Mouse (Mus musculus): ENCODE measurements around the gene Vps53. TPM values are rescaled to one million over a fixed set of nuclear protein-coding genes. Genes with fewer than 3 reads are reported as not detected.
A peak's percentile ranks its signal among the peaks of the same experiment; 100 is the strongest.

The Vps53 gene
- total RNA-seq, 2 experiments from 2014 or later, result 67.5 to 77.7 TPM

- DNase-seq (ENCODE audit: low spot score in 2 of 2), result no peak
- intact Hi-C loops (cut with DNase I), result no loop called here
Observed at GRCm38 (mm10) chr11:76125386-76125785, 54.1 kb downstream of the Vps53 start.

DNA sequence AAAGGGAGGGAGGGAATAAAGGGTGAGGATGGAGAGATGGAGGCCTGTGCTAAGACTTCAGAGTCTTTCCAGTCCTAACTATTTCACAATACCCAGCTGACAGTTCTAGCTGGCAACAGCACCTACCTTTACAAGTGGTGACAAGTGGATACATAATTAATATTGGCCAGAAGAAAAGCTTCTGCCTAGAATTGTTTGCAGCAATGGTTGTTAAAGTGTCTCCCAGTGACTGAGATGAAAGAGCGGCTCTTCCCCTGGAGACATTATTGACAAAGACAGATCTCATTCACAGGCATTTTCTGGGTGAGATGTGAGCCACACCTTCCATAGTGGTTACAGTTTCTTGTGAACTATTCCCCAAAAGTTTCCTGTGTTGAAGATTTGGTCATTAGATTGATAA lies 55.9 kb downstream of the Vps53 start:
- no peak for DNase-seq (ENCODE audit: low spot score in 2 of 2)
- intact Hi-C loops (cut with DNase I), result no loop called here

DNA sequence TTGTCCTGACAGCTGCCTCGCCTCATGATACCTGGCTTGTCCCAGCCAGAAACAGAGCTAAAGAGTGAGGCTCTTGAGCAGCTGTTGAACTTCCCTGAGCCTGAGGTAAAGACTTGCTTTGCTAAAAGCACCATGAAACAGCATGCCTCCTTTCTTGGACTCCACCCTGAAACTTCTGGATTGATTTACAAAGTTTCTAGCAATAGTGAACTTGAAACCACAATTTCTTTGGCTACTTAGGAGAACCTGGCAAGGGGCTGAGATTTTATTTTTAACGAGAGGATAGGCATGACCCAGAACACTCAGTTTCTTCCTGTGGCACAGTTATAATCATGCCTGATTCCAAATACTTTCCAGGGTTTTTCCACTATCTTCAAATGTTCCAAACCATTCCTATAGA lies 56.9 kb downstream of the Vps53 start:
- intact Hi-C loops (cut with DNase I), result no loop called here

GRCm38 (mm10) chr11:76121086-76121485 lies 58.4 kb downstream of the Vps53 start:
- DNase-seq (ENCODE audit: low spot score in 2 of 2), result no peak
- intact Hi-C loops (cut with DNase I), result no loop called here

More for the DNA sequence above, 56.9 kb downstream of the Vps53 start:
- DNase-seq (ENCODE audit: low spot score in 2 of 2), result no peak

- intact Hi-C loops (cut with DNase I), result no loop called here
- no peak for DNase-seq (ENCODE audit: low spot score in 2 of 2)
Observed at GRCm38 (mm10) chr11:76120407-76120901, 59.0 kb downstream of the Vps53 start.

- no peak for DNase-seq (ENCODE audit: low spot score in 2 of 2)
- intact Hi-C loops (cut with DNase I), result no loop called here
Observed at GRCm38 (mm10) chr11:76110416-76110815, 69.0 kb downstream of the Vps53 start.

DNA sequence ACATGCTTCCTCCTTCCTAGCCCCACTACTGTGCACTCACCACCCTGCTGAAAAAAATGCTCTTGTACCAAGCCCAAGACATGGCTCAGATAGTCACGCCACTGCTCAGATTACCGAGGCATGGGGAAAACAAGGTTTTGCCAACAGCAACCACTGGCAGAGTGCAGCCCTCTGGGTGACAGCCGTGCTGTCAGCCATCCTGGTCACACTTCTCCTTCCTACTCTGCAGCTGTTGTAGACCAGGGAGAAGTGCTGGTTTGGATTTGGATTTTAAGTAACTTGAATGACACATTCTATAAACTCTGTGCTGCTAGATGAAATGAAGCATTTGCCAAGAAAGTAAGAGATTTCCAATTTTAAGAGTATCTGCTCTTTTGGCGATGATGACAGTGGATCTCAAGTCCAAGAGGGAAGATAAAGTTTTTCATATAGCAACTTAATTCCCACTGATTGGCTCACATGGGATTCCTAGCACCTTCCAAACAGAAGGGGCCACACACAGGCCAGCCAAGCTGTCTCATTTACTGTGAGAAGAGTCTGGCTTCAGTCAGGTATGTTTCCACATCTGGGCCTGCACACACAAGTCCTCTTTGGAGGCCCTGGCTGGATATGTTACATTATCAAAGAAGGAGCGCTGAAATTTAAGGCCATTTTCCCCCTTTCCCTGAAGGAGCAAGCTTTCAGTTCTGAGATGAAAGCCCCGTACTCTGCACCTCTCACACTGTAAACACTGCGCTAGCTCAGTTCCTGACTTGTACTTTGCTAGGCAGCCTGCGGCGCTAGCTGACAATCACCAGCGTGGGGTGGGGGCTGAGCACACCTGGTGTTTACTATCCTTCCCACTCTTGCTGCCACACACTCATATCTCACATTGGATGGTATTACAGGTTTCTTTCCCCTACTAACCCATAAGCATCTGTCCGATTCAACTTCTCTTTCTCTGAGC lies 72.6 kb downstream of the Vps53 start:
- no peak for DNase-seq (ENCODE audit: low spot score in 2 of 2)
- intact Hi-C loops (cut with DNase I), result no loop called here

DNA sequence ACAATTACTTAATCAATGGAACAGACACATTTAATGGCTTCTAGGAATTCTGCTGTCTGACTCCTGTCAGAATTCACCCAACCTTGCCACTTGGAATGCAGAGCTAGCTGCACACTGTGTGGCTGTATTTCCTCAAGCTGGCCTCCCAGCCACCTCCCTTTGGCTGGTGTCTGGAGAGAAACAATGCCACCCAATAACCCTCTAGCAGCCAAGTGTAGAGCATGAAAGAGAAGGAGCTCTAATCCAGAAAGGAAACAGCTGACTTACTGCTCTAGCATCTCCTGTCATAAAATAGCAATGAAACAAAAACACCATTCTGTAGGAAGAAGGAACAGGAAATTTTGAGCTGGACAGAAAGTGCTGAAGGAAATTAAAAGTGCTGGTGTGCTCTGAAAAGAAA lies 78.3 kb downstream of the Vps53 start:
- intact Hi-C loops (cut with DNase I), result no loop called here
- no peak for DNase-seq (ENCODE audit: low spot score in 2 of 2)

GRCm38 (mm10) chr11:76099193-76099975 lies 80.1 kb downstream of the Vps53 start:
- intact Hi-C loops (cut with DNase I), result no loop called here
- DNase-seq (ENCODE audit: low spot score in 2 of 2), result no peak

DNA sequence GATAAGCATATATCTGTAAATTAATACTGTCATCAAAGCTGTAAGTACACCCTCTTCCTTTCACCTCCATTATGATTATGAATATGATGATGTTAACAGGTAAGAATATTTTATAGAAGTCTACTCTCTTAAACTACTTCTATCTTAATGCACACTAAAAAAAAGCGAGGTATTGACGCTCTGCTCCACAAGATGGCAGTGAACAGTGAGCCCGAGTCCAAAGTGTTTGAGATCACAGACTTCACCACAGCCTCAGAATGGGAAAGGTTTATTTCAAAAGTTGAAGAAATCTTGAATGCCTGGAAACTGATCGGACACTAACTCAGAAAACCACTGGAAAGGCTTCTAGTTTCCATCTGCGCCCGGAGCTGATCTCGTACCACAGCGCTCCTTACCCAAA lies 85.8 kb downstream of the Vps53 start:
- intact Hi-C loops (cut with DNase I), result no loop called here
- DNase-seq (ENCODE audit: low spot score in 2 of 2), result no peak

GRCm38 (mm10) chr11:76089776-76090175 lies 89.7 kb downstream of the Vps53 start:
- intact Hi-C loops (cut with DNase I), result loop anchor here (5.0 kb wide), 1 partner anchor 78 kb away; no protein-coding TSS in a partner anchor

GRCm38 (mm10) chr11:76088506-76088905 lies 90.9 kb downstream of the Vps53 start:
- intact Hi-C loops (cut with DNase I), result loop anchor here (5.0 kb wide), 1 partner anchor 79 kb away; no protein-coding TSS in a partner anchor
- DNase-seq (ENCODE audit: low spot score in 2 of 2), result no peak

More at GRCm38 (mm10) chr11:76089776-76090175, 89.7 kb downstream of the Vps53 start:
- no peak for DNase-seq (ENCODE audit: low spot score in 2 of 2)

DNA sequence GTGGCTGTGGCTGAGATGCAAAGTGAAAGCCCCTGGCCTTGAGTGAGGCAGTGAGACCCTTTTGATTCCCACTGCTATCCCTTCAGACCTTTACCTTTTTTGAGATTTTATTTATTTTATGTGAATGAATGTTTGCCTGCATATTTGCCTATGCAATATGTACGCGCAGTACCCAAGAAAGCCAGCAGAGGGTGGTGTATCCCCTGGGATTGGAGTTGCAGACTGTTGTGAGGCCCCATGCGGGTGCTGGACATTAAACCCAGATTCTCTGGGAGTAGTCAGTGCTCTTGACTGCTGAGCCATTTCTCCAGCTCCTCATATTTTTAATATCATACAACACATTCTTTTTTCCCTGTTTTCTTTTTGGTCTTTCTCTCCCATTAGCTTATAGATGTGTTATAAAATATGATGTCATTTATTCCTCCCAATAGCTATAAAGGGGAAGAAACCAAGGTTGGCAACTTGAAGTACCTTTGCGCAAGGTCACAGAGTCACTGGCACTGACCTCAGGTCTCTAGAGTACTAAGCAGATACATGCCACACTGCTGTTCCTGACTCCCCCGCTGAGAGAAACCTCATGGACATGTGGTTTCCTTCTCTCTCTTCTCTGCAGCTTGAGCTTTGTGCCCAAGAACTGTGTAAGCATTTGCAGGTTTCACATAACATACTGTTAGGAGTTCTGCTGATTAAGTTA lies 93.4 kb downstream of the Vps53 start:
- intact Hi-C loops (cut with DNase I), result loop anchor here (5.0 kb wide), 1 partner anchor 81 kb away; no protein-coding TSS in a partner anchor
- peak; percentile 33 to 35 for DNase-seq (ENCODE audit: low spot score in 2 of 2)

- DNase-seq (ENCODE audit: low spot score in 2 of 2), result no peak
- intact Hi-C loops (cut with DNase I), result loop anchor here (5.0 kb wide), 1 partner anchor 82 kb away; no protein-coding TSS in a partner anchor
Observed at GRCm38 (mm10) chr11:76084943-76085342, 94.5 kb downstream of the Vps53 start.

DNA sequence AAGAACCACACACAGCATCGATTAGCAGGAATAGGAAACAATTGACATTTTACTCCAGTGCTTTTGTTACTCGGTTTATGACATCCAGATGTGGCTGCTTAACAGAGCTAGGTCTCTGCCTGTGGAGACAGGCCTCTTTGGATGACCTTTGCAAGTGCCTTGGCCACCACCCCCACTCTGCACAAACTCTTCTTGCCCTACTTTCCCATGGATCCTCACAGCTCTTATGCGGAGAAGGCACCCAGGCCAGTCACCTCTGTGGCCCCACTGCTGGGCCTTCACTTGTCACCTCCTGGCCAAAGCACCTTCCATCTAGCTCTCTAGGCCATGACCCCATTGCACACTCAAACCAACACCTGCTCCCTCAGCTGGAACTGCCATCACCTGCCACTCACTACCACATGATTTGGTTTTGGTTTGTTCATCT lies 95.5 kb downstream of the Vps53 start:
- no peak for DNase-seq (ENCODE audit: low spot score in 2 of 2)
- intact Hi-C loops (cut with DNase I), result no loop called here

GRCm38 (mm10) chr11:76081048-76081640 lies 98.3 kb downstream of the Vps53 start:
- DNase-seq (ENCODE audit: low spot score in 2 of 2), result no peak

GRCm38 (mm10) chr11:76080293-76080692 lies 99.2 kb downstream of the Vps53 start:
- DNase-seq (ENCODE audit: low spot score in 2 of 2), result no peak
- intact Hi-C loops (cut with DNase I), result no loop called here

More at GRCm38 (mm10) chr11:76081048-76081640, 98.3 kb downstream of the Vps53 start:
- intact Hi-C loops (cut with DNase I), result no loop called here

DNA sequence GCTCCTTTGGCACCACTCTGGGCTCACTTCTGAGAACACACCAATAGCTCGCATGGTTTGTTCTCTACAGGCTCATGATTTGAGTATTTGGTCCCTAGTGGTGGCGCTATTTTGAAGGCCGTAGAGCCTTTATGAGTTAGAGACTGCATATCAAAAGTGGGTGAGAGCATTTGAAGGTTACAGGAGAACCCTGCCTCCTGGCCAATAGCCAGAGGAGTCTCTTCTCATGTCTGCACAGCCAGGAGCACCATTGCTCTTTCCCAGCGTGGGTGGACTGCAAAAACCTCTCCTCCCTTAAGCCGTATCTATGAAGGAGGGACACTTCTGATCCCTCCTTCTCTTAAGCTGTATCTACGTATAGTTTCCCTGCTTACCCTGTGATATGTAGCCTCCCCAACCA lies 102.1 kb downstream of the Vps53 start:
- DNase-seq (ENCODE audit: low spot score in 2 of 2), result no peak
- intact Hi-C loops (cut with DNase I), result loop anchor here (10.0 kb wide), 1 partner anchor 293 kb away; no protein-coding TSS in a partner anchor

Measured in left cerebral cortex, postnatal 14 days (tissue).